ENCODE assay signal across 17 mouse cellular contexts in genomic region chr3:55087360-55087759, GRCm38 (mm10). TPM values are rescaled to one million over a fixed set of nuclear protein-coding genes. Genes with fewer than 3 reads are reported as not detected.
DNase-seq lines count a peak whose midpoint lies in the region; ATAC-seq and TF ChIP-seq lines count a peak whose summit lies in the region.
"Had no signal": no experiment of that assay in that cellular context is flagged by ENCODE, and none has a peak within 500 bp of the region (broad histone marks: within the 10 kb centered on the region; RNA-seq: fewer than 3 reads in every experiment).

No protein-coding gene starts in this region.

- WGBS in hindbrain, postnatal 0 days: 56% methylated on average over 4 of the region's 4 CpGs
- 70% methylated on average over 4 of the region's 4 CpGs for WGBS in hindbrain, embryonic 11.5 days
- WGBS in neural tube, embryonic 12.5 days: 73% methylated on average over 4 of the region's 4 CpGs

- H3K27ac ChIP-seq in hindbrain, postnatal 0 days: no peak overlapping the region
- no peak overlapping the region for H3K27ac ChIP-seq in hindbrain, embryonic 11.5 days (ENCODE audit: low read depth, low read length)
- no peak overlapping the region for H3K27ac ChIP-seq in neural tube, embryonic 12.5 days
- H3K27ac ChIP-seq: embryonic facial prominence, embryonic 13.5 days; forebrain, embryonic 12.5 days; heart, embryonic 13.5 days; liver, embryonic 13.5 days had no signal

- H3K9ac ChIP-seq in hindbrain, postnatal 0 days (replicated peaks; ENCODE audit: low read length): no peak overlapping the region
- H3K9ac ChIP-seq in hindbrain, embryonic 11.5 days (ENCODE audit: low read depth, low read length): no peak overlapping the region
- H3K9ac ChIP-seq in neural tube, embryonic 12.5 days: no peak overlapping the region
- H3K9ac ChIP-seq: embryonic facial prominence, embryonic 13.5 days; forebrain, embryonic 12.5 days; heart, embryonic 13.5 days; liver, embryonic 13.5 days had no signal

- no peak overlapping the region for H3K4me3 ChIP-seq in hindbrain, postnatal 0 days (ENCODE audit: low read length)
- H3K4me3 ChIP-seq in hindbrain, embryonic 11.5 days (ENCODE audit: low read depth, low read length): no peak overlapping the region
- no peak overlapping the region for H3K4me3 ChIP-seq in neural tube, embryonic 12.5 days
- H3K4me3 ChIP-seq: embryonic facial prominence, embryonic 13.5 days; forebrain, embryonic 12.5 days; heart, embryonic 13.5 days; liver, embryonic 13.5 days had no signal

- peaks cover 5% of the 10 kb centered on the region; the same call in 1 of the 2 replicates for H3K4me1 ChIP-seq in hindbrain, postnatal 0 days (ENCODE audit: insufficient read depth, low read length)
- H3K4me1 ChIP-seq in hindbrain, embryonic 11.5 days (replicated peaks; ENCODE audit: control insufficient read depth, insufficient read depth, low read length): no peaks in the 10 kb centered on the region
- no peaks in the 10 kb centered on the region; the same call in 1 of the 2 replicates for H3K4me1 ChIP-seq in neural tube, embryonic 12.5 days
- H3K4me1 ChIP-seq: forebrain, embryonic 12.5 days had no signal

- ATAC-seq in hindbrain, postnatal 0 days: no peak; the same call in 1 of the 2 replicates
- ATAC-seq in hindbrain, embryonic 11.5 days (ENCODE audit: low FRiP score): no peak
- ATAC-seq in neural tube, embryonic 12.5 days (ENCODE audit: low FRiP score, low read depth): 0 out of 2 replicates have a peak, but pooled peaks have one; percentile 21
- ATAC-seq in Patski: peak; percentile 54
- ATAC-seq: activated CD4-positive, CD25-positive, alpha-beta regulatory T cell, adult 4 months had no signal

- CTCF ChIA-PET in Patski (lab: Charles Lee): interaction anchor here (0.6 to 3.0 kb wide), 6 partner anchors 10 to 64 kb away, joined by 3 to 16 read pairs (median 4); no protein-coding TSS in a partner anchor

- no peaks in the 10 kb centered on the region for H3K27me3 ChIP-seq in hindbrain, postnatal 0 days (ENCODE audit: insufficient read depth, low read length)
- no peaks in the 10 kb centered on the region for H3K27me3 ChIP-seq in hindbrain, embryonic 11.5 days (ENCODE audit: control insufficient read depth, insufficient read depth, low read length)
- no peaks in the 10 kb centered on the region for H3K27me3 ChIP-seq in neural tube, embryonic 12.5 days (replicated peaks)
- H3K27me3 ChIP-seq in Patski: no peaks in the 10 kb centered on the region
- H3K27me3 ChIP-seq: embryonic facial prominence, embryonic 13.5 days; forebrain, embryonic 12.5 days; heart, embryonic 13.5 days; liver, embryonic 13.5 days had no signal

- DNase-seq in hindbrain, postnatal 0 days (ENCODE audit: low spot score): peak; percentile 53
- no peak for DNase-seq in hindbrain, embryonic 11.5 days (ENCODE audit: low spot score)
- DNase-seq in neural tube, embryonic 10.5 days (ENCODE audit: extremely low spot score, low spot score): no peak
- no peak for DNase-seq in Patski (ENCODE audit: low read depth, low spot score)
- DNase-seq in embryo, embryonic 9.5 days (ENCODE audit: extremely low spot score): no peak
- no peak for DNase-seq in retina, postnatal 1 day
- DNase-seq: gastrocnemius, postnatal 10 days; kidney, postnatal 4 days; liver, embryonic 13.5 days; lung, postnatal 4 days had no signal

- no peaks in the 10 kb centered on the region for H3K9me3 ChIP-seq in hindbrain, postnatal 0 days (ENCODE audit: low read length)
- no peaks in the 10 kb centered on the region for H3K9me3 ChIP-seq in hindbrain, embryonic 11.5 days (ENCODE audit: control insufficient read depth, low read length)
- H3K9me3 ChIP-seq in neural tube, embryonic 12.5 days: no peaks in the 10 kb centered on the region
- H3K9me3 ChIP-seq: embryonic facial prominence, embryonic 13.5 days; forebrain, embryonic 12.5 days; heart, embryonic 13.5 days; liver, embryonic 13.5 days had no signal

- in situ Hi-C loops in Patski (cut with MboI; ENCODE audit: low pct_unique_long_range_greater_than_20kb): no loop called here

- no peak overlapping the region for H3K4me2 ChIP-seq in hindbrain, postnatal 0 days (ENCODE audit: low read depth, low read length)
- H3K4me2 ChIP-seq in hindbrain, embryonic 11.5 days (replicated peaks; ENCODE audit: low read depth, low read length): no peak overlapping the region
- no peak overlapping the region for H3K4me2 ChIP-seq in neural tube, embryonic 12.5 days (replicated peaks)
- H3K4me2 ChIP-seq: embryonic facial prominence, embryonic 13.5 days; forebrain, embryonic 12.5 days; heart, embryonic 13.5 days; liver, embryonic 13.5 days had no signal

- TF ChIP-seq CTCF in hindbrain, postnatal 0 days (IDR thresholded peaks at IDR 0.05; ENCODE audit: low read depth): peak; percentile 61
- TF ChIP-seq CTCF in Patski (IDR thresholded peaks at IDR 0.05): peak; percentile 50

- H3K36me3 ChIP-seq in hindbrain, postnatal 0 days (ENCODE audit: insufficient read depth, low read length): no peaks in the 10 kb centered on the region
- H3K36me3 ChIP-seq in hindbrain, embryonic 11.5 days (ENCODE audit: control insufficient read depth, insufficient read depth, low read length): no peaks in the 10 kb centered on the region
- H3K36me3 ChIP-seq in neural tube, embryonic 12.5 days: no peaks in the 10 kb centered on the region
- H3K36me3 ChIP-seq: embryonic facial prominence, embryonic 13.5 days; forebrain, embryonic 12.5 days; heart, embryonic 13.5 days; liver, embryonic 13.5 days had no signal

- POLR2A ChIA-PET in Patski (lab: Charles Lee): interaction anchor here (0.6 to 1.1 kb wide), 2 partner anchors 13 to 25 kb away, joined by 3 to 6 read pairs; no protein-coding TSS in a partner anchor

RNA-seq across cellular contexts. Expression of gene Spg20, which starts 24.5 kb away (rescaled TPM):
- total RNA-seq in hindbrain, postnatal 0 days (2014; rRNA removed): 14.8 and 18.4 TPM in 2 replicates
- 10.0 and 10.9 TPM in 2 replicates for polyA plus RNA-seq in hindbrain, postnatal 0 days (2015; fragmentation: Nextera tagmentation; extraction: Ambion mirVana)
- 49.6 and 49.7 TPM in 2 replicates for polyA plus RNA-seq in hindbrain, embryonic 11.5 days (2014; fragmentation: Nextera tagmentation; extraction: Ambion mirVana)
- polyA plus RNA-seq in neural tube, embryonic 12.5 days (2016; fragmentation: Nextera tagmentation; extraction: Ambion mirVana): 34.2 and 37.4 TPM in 2 replicates
- 69.2 TPM for polyA plus RNA-seq in Patski (2021)

RNA-seq across cellular contexts. Expression of gene Ccna1, which starts 32.1 kb away (rescaled TPM):
- total RNA-seq in hindbrain, postnatal 0 days (2014; rRNA removed): 0.68 and 1.3 TPM in 2 replicates
- polyA plus RNA-seq in hindbrain, postnatal 0 days (2015; fragmentation: Nextera tagmentation; extraction: Ambion mirVana): 2.0 and 4.2 TPM in 2 replicates
- 1.6 and 3.7 TPM in 2 replicates for polyA plus RNA-seq in hindbrain, embryonic 11.5 days (2014; fragmentation: Nextera tagmentation; extraction: Ambion mirVana)
- polyA plus RNA-seq in neural tube, embryonic 12.5 days (2016; fragmentation: Nextera tagmentation; extraction: Ambion mirVana): 1.8 and 2.0 TPM in 2 replicates
- 0.31 TPM for polyA plus RNA-seq in Patski (2021)
- polyA plus RNA-seq: activated CD4-positive, CD25-positive, alpha-beta regulatory T cell, adult 4 months had no signal

RNA-seq across cellular contexts. Expression of gene Ccdc169, which starts 49.8 kb away (rescaled TPM):
- 0.54 TPM in 1 of 2 replicates, not detected in the other for total RNA-seq in hindbrain, postnatal 0 days (2014; rRNA removed)
- 0.06 TPM in 1 of 2 replicates, not detected in the other for polyA plus RNA-seq in hindbrain, postnatal 0 days (2015; fragmentation: Nextera tagmentation; extraction: Ambion mirVana)
- polyA plus RNA-seq in hindbrain, embryonic 11.5 days (2014; fragmentation: Nextera tagmentation; extraction: Ambion mirVana): 0.20 TPM in 1 of 2 replicates, not detected in the other
- polyA plus RNA-seq in neural tube, embryonic 12.5 days (2016; fragmentation: Nextera tagmentation; extraction: Ambion mirVana): not detected in 2 replicates
- 0.10 TPM for polyA plus RNA-seq in Patski (2021)
- polyA plus RNA-seq: activated CD4-positive, CD25-positive, alpha-beta regulatory T cell, adult 4 months; liver, embryonic 13.5 days; small intestine, adult 2 months; stomach, embryonic 16.5 days had no signal

Comparison
In these comparisons a context has a peak if more than half of its experiments do, and no peak if none do; other contexts are left out.
1. ATAC-seq: peak in neural tube, embryonic 12.5 days (single experiment) and Patski (single experiment); none in hindbrain, postnatal 0 days (single experiment) and hindbrain, embryonic 11.5 days (single experiment).